Mouse (Mus musculus): Measurements from ENCODE around the gene Fem1a.

Gene Fem1a

GRCm38 (mm10) chr17:56281193-56281592 is 24.6 kb downstream of the Fem1a start:
- DNase-seq, result no peak

- DNase-seq, result no peak
Measured at GRCm38 (mm10) chr17:56282802-56283201, 26.2 kb downstream of the Fem1a start.

GRCm38 (mm10) chr17:56283316-56283715 is 26.7 kb downstream of the Fem1a start:
- no peak for DNase-seq

- no peak for DNase-seq
Measured at GRCm38 (mm10) chr17:56285995-56286394, 29.4 kb downstream of the Fem1a start.

DNA sequence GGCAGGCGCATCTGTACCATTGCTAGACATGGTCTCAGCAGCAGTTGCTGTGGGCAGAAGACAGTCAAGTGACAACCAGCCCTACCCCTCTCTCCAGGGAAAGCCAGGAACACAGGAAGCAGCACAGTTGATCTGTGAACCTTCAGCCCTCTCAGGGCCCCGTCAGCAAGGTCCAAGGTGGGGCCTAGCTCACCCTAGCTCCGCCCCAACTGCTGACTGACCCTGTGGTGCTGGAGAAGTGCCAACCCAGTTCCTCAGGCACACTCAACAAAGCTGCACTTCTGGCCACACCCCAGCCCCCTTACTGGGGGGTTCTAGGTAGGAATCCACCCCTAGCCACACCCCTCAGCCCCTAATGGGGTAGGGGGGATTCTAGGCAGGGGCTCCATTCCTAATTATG is 31.2 kb downstream of the Fem1a start:
- peak; percentile 67 for DNase-seq

- no peak for DNase-seq
Measured at GRCm38 (mm10) chr17:56288866-56289265, 32.3 kb downstream of the Fem1a start.

DNA sequence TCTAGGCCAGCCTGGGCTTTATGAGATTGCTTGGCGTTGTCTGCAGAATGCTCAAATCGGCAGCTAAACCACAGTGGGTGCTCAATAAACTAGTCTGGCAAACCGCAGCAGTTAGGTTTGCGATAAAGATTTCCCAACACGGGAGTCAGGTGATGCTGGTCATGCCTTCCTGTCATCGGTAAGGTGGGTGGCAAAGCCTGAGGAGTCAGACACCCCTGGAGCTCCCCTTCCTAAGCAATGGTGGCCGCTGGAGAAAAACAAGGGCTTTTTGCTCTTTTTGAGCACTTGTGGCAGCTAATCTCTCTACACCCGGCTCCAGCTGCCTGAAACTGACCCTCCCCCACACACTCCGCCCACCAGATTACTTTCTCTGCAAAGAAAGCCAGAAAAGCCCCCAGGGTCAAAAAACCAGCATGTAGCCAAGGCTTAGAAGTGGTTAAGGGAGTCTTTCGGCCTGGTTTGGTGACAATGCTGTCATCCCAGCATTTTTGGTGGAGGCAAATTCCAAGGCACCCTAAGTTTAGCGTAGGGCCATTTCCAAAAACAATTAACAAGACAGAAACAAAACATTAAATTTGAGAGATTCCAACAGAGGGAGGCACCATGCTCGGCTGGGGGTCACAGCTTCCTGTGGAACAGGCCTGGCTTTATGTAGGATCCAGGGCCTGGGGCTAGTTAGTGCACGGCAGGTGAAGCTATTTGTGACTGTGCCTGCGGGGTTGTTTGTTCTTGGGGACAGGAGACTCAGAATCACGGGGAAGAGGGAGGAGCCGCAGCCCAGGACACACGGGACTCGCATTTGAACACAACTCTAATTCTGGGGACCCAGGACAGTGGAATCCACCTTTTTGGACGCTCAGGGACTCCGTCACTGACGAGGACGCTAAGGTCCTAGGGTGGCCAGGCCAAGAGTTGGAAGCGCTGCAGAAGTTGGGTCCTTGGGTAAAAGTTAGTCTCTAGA is 33.0 kb downstream of the Fem1a start:
- peak; percentile 87 for DNase-seq

DNA sequence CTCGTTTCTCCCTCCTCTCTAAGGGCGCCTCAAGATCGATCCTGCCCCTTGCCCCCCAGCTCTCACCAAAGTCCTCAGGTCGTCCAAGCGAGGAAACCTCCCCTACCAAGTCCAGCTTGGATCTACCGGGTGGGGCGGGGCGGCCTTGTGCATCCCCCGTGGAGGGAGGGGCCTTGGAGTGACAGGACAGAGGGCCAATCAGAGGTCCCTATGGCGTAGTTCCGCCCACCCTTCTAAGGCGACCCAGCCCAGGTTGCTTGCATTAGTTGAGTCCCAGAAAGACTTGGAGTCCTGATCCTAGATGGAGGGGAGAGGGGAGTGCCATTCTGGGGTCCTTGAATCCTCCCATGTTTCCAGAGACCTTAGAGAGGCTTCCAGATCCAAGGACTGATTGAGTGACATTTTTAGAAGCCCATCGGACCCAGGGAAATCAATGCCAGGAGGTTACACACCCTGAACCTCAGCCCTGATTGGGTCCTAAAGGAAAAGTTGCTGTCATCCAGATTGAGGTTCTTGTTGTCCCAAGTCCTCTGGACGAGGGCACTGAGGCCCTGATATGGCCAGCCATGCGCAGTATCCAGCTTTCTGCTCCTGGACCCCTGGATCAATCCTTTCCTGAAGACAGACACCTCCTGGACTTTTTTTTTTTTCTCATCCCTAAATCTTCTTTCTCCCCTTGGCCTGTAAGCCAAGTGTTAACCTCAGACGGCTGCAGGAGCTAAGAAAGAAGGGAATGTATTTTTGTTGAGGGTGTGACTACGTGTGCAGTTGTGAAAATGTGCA is 34.0 kb downstream of the Fem1a start:
- peak; percentile 98 for DNase-seq

DNA sequence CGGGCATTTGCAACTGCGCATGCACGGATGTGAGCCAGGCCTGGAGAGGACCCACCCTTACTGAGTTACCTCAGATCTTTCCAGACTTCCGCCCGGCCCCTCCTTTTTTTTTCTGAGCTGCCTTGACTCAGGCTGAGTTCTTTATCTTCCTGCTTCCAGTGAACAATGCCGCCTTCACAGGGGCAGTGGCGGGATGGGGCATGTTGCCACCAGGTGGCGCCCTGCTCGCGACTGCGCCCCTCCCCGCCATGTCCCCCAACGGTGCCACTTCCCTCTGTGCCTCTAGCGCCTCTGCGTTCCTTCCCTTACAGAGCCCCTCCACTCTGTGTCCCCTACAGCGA is 34.5 kb downstream of the Fem1a start:
- peak; percentile 97 for DNase-seq

DNA sequence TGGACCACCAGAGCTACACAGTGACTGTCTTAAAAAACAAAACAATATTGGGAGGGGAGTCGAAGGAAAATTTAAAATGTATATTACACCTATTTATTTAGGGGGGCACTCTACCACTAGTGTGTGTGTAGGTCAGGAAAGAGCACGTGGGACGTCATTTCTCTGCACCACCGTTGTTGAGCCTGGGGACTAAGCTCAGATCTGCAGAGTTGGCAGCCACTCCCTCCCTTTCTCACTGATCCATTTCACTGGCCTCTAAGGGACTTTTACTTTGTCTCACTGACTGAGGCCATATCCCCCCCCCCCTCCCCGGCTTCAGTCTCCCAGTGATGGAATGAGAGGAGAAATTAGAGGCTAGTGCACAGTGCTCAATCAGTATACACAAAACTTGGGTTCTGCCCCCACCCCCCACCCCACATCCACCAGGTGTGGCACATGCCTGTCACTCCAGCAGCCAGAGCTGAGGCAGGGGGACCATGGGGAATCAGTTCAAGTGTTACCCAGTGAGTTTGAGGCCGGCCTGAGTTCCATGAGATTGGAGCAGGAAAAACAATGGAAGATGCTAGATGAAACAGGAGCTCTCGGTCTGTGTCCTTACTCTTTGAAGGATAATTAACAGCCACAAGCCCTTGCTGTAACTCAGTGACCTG is 35.3 kb downstream of the Fem1a start:
- DNase-seq, result no peak

DNA sequence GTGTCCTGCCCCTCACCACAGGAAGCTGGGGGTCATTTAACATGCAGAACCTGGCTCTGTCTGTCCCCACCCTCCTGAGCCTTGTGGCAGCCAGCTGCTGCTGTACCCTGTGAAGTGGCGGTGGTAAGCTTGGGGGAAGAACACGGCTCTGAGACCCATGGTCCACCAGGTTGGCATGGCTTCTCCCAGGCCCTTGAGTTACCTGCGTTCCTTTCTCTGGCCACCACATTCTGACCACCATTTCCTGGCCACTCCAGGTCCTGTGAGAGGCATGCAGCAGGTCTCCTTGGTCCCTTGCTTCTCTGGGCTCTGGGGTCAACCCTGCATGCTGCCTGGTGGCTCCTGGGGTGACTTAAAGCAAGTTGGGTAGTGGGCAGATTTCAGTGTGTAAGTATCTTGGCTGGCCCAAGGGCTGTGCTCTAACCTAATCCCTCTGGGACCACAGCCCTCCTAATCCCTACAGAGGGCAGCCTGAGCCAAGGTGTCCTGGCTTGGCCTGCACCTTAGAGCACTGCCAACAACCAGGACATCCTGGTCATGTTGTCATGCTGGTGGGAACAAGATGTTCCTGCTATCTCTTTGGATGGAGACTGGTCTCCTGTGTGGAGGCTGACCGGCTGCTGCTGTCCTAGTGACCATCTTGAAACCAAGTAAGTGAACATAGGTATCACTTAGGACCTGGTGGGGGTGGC is 36.1 kb downstream of the Fem1a start, which contains the start of gene Plin3:
Gene Plin3, minus strand, starts transcription at position 343 of the 692 bp plus-strand sequence.
- DNase-seq, result no peak

- DNase-seq, result no peak
Measured at GRCm38 (mm10) chr17:56293291-56293690, 36.7 kb downstream of the Fem1a start.

DNA sequence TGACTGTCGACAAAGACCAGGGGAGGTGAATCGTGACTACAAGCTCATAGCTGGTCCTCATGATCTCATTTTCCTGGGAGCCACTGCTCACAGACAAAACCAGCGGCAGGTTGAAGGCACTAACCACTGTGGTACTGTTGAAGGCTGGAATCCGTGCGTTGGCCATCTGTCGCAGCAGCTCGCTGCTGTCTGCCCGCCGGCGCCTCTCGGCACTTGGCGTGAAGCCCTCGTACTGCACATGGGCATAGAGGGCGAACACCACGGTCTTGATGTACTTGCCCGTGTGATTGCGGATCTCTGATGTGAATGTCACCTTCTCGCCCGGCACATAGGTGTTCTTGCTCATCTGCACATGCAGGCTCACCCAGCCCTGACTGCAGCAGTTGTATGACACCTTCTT is 37.6 kb downstream of the Fem1a start:
- DNase-seq, result no peak

DNA sequence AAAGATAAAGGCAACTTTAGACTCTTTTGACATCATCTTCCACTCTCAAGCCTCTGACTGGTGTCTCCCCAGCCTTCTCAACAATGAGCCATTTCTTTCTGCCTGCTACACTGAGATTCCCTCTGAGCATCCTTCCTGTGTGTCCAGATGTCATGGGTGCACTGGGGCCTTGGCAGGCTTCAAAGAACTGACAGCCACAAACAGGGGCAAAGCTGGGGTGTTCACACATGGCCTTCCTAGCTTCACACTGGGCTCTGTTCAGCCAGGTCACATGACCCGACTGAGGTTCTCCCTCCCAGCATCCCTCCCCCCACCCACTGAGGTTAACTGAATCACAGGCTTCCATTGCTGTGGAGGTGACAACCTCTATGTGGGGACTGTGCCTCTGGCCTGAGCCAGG is 39.6 kb downstream of the Fem1a start:
- DNase-seq, result no peak

- DNase-seq, result no peak
Measured at GRCm38 (mm10) chr17:56298238-56298637, 41.6 kb downstream of the Fem1a start.

DNA sequence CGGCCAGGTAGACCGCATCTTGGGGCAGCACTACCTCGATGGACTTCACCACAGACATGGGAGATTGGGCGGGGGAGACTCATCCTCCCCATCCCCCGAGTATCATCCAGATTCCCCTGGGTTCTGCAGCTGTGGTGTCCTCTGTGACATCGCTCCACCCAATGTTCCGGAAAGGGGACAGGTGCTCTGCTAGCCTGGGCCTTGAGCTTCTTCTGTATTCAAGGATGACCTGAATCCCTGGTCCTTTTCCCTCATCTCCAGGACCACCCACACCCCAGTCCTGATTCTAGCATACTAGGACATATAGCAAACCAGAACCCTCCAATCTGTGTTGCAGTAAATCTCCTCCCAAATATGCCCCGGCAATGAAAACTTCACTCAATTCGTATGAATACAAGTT is 43.6 kb downstream of the Fem1a start, which contains the start of gene Arrdc5:
Gene Arrdc5, minus strand, starts transcription at position 101 of the 400 bp plus-strand sequence.
- DNase-seq, result no peak

GRCm38 (mm10) chr17:56302363-56302996 is 45.9 kb downstream of the Fem1a start:
- peak; percentile 34 for DNase-seq

- DNase-seq, result peak; percentile 83
Measured at GRCm38 (mm10) chr17:56303160-56303846, 46.7 kb downstream of the Fem1a start, which contains the start of gene Uhrf1. TSS of gene Uhrf1 (plus strand) at chr17:56303321.

- DNase-seq, result peak; percentile 98
Measured at GRCm38 (mm10) chr17:56303847-56304586, 47.4 kb downstream of the Fem1a start.

DNA sequence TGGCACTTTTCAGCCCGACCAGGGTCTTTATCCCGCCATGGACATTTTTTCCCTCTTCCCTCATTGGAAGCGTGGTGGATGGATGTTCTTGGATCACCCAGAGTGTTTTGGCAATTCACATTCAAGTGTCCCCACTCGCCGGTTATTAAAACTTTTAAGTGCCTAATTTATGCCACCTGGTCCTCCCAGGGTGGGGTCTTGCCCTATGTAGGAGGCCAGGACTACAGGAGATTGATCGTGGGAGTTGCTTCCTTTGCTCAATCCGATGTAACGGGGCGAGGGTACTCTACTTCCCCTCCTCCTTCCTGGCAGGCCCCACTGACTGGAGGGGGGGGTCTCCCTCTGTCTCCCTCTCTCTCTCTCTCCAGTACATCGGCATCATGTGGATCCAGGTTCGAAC is 48.1 kb downstream of the Fem1a start:
- no peak for DNase-seq

DNA sequence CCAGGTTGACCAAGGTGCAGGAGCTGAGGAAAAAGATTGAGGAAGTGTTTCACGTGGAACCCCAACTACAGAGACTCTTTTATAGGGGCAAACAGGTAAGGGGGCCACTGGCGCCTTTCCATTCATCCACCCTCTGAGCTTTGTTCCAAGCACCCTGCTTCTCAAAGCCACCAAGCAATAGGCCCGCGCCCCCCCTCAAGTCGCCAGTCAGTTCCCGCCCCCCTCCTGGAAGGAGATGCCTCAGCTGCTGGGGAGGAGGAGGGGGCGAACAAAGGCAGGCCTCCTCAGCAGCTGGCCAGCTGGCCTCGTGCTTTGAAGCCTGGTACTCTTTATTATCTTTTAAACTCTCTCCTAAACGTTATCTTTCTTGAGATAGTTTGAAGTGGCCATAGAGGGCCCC is 48.5 kb downstream of the Fem1a start:
- DNase-seq, result no peak
